Comparison of ENCODE assay signal across 8 mouse cellular contexts in genomic region chr16:90197337-90197973, GRCm38 (mm10). TPM values are rescaled to one million over a fixed set of nuclear protein-coding genes. Genes with fewer than 3 reads are reported as not detected.
DNase-seq lines count a peak whose midpoint lies in the region; ATAC-seq lines count a peak whose summit lies in the region.

No protein-coding gene starts in this region.

- WGBS in hindbrain, embryonic 12.5 days: 6% methylated on average over 21 of the region's 22 CpGs

- peak; percentile 67 for DNase-seq in WW6 (ENCODE audit: low read depth, low spot score)
- peak; percentile 64 for DNase-seq in cerebellum, adult 9-11 months
- peak; percentile 40 to 58 for DNase-seq in layer of hippocampus, postnatal 36 days
- peak; percentile 59 for DNase-seq in right cerebral cortex, adult 18-20 months
- peak; percentile 72 for DNase-seq in urinary bladder, postnatal 25 days (ENCODE audit: low spot score)

- peaks cover 5% of the 10 kb centered on the region for H3K4me1 ChIP-seq in hindbrain, embryonic 12.5 days

- peak overlapping the region; percentile 46 for H3K27ac ChIP-seq in hindbrain, embryonic 12.5 days

- H3K4me3 ChIP-seq in hindbrain, embryonic 12.5 days: peak overlapping the region; percentile 40

- peak overlapping the region; percentile 55 for H3K4me2 ChIP-seq in hindbrain, embryonic 12.5 days (replicated peaks)

- H3K36me3 ChIP-seq in hindbrain, embryonic 12.5 days: no peaks in the 10 kb centered on the region

- H3K27me3 ChIP-seq in hindbrain, embryonic 12.5 days: no peaks in the 10 kb centered on the region

- no peaks in the 10 kb centered on the region for H3K9me3 ChIP-seq in hindbrain, embryonic 12.5 days (replicated peaks)

- H3K9ac ChIP-seq in hindbrain, embryonic 12.5 days: peak overlapping the region; percentile 51

- ATAC-seq in frontal cortex, adult (ENCODE audit: low TSS enrichment): peak; percentile 92
- peak; percentile 91 for ATAC-seq in hindbrain, embryonic 12.5 days (ENCODE audit: low FRiP score)
- ATAC-seq in megakaryocyte, adult 5-6 weeks (ENCODE audit: poor library complexity, severe bottlenecking): peak; percentile 70

RNA-seq across cellular contexts. Expression of gene Sod1, which starts 23.1 kb away (rescaled TPM):
- polyA plus RNA-seq in hindbrain, embryonic 12.5 days (2016; fragmentation: Nextera tagmentation; extraction: Ambion mirVana): 702 and 781 TPM in 2 replicates
- total RNA-seq in layer of hippocampus, postnatal 36 days (2021): 100 to 1,000 TPM; 373 to 389 TPM
- 695 and 733 TPM in 2 replicates for total RNA-seq in megakaryocyte, adult 5-6 weeks (2015)
- total RNA-seq in megakaryocyte, adult 5-6 weeks (2017): 791 and 806 TPM in 2 replicates

RNA-seq across cellular contexts. Expression of gene Tiam1, which starts 53.9 kb away (rescaled TPM):
- polyA plus RNA-seq in hindbrain, embryonic 12.5 days (2016; fragmentation: Nextera tagmentation; extraction: Ambion mirVana): 25.7 and 28.2 TPM in 2 replicates
- 100 to 1,000 TPM; 106 to 116 TPM for total RNA-seq in layer of hippocampus, postnatal 36 days (2021)
- 61.3 and 80.9 TPM in 2 replicates for total RNA-seq in megakaryocyte, adult 5-6 weeks (2015)
- 60.0 and 74.7 TPM in 2 replicates for total RNA-seq in megakaryocyte, adult 5-6 weeks (2017)

Comparison
In these comparisons a context has a peak if more than half of its experiments do, and no peak if none do; other contexts are left out.
1. Peak in every context shown above with its lines: DNase-seq, ATAC-seq, H3K4me3 ChIP-seq and H3K27ac ChIP-seq.